Mouse (Mus musculus): ENCODE measurements at regions not wholly inside any gene's neighbourhood (a gene's known extent, or its start where the extent isn't known, plus 50 kb on each side); places are given as distances from the start of the nearest gene placed in this dataset.
A peak's percentile ranks its signal among the peaks of the same experiment; 100 is the strongest.

DNA sequence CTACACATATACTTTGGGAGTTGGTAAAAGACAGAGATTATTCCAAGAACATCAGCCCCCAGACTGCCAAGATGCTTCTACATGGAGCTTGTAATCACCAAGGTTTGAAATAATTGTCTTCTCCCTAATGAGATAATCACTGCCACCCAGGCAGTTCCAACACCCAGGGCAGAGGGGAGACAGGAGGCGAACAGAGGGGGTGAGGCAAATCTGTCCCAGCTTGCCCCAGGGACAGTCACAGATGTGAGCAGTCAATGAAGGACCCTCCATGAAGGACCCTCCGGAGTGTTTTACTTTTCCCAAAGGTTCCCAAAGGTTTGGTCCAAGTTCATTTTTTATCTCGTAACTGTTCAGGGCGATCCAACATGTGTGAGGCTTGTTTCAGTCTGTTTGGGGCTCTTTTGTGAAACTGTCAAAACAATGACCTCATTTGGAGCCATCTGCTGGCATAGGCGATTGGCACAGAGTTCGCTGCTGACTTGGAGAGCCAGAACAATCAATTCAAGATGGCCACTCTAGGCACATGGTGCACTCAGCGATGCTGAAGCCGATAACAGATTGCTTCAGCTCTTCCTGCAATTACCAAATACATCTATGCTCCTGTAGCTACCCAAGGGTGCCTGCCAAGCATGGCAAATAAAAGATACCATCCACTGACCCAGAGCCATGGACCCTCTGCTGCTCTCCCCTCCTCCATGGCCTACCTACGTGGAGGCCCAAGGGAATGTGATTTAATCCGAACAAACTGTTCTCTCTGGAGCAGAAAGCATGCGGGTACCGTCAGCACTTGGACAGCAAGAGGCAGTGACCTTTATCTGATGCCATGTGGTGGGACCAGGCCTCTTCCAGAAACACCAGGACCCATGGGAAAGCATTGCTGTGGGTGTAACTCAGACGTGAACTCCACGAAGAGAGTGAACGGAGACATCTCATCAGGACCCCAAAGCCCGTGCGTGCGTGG lies 326.9 kb downstream of the Wdr11 start:
- DNase-seq (ENCODE audit: low spot score in 2 of 2), result no peak

DNA sequence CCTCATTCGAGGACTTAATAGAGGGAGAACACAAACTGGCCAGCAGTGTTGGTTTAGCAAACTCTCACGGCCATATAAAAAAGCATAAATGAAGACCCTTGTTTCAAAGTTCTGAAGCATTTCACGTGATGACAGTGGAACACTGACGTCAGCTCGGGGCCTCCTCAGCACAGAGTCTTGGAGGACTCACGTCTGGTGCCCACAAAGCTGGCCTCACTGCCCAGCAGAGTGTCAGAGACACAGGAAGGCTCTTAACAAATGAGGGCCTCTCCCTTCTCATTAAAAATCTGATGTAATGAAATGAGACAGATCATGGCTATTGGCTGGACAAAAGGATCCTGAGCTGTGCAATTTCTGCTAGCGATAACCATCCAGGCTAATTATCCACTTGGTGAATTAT lies 330.6 kb downstream of the Wdr11 start:
- no peak for DNase-seq (ENCODE audit: low spot score in 2 of 2)

DNA sequence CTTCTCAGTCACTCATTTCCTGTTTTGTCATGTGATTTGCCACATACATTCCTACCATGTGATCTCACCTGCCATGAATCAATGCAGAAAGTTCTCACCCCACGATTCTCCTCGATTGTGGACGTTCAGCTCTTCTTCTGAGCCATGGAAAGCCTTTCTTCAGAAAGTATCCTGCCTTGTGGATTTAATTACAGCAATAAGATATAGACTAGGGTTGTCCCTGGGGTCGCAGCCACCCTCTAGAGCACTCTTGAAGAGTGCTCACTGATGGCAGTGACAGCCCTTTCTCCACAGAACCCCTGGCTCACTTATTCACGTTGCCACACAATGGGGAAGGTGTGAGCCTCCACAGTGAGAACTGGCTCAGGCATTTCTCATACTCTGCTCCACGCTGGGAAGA lies 345.1 kb downstream of the Wdr11 start:
- no peak for DNase-seq (ENCODE audit: low spot score in 2 of 2)

DNA sequence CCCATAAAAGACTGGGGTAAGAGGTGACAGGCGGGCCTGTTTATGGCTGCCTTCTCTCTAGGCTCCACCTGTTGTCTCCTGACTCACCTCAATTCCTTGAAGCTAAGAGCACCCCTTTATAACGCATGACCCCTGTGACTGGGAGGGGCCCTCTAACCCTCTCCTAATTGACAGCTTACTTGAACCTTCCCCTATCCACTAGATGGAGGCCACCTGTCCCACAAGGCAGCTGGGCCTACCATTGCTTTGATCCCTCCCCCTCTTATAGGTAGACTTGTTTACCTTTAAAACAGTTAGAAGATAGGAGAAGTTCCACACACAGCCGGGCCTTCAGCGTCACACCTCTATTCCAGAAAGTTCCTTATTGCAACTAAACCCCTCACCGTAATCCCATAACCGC lies 346.1 kb downstream of the Wdr11 start:
- no peak for DNase-seq (ENCODE audit: low spot score in 2 of 2)

DNA sequence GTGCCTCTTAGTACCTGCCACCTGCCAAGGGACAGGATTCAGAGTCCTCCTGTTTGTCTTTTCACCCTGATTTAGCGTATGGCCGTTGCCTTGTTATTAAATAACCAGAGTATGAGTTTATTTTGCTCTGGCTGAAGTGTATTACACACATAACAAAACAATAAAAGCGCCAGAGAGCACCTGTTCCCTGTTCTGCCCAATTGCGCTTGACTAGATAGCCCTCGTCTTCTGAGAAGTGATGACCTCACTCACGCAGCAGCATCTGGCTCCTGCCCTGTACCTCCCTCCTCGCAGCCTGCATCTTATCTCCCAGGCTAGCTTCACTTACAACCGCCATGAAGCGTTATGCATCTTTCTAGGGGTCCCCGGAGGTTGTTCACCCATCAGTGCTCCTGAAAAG lies 346.5 kb downstream of the Wdr11 start:
- no peak for DNase-seq (ENCODE audit: low spot score in 2 of 2)

DNA sequence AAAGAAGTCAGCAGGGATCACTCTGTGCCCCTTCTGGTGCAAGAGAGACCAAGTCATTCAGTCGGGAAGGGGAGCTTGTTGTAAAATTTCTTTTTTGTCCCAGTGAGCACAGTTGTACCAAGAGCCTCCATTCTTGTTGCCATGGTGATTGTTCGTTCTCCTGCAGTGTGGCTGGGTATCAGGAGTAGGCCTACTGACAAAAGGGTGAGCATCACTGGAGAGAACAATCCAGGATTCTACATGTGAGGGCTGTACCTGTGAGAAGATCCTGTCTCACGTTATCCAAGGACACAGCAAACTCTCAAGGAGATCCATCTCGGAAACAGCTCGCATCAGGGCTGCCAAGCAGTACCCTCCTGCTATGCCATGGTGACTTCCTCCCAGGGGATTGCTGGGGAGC lies 347.6 kb downstream of the Wdr11 start:
- no peak for DNase-seq (ENCODE audit: low spot score in 2 of 2)

DNA sequence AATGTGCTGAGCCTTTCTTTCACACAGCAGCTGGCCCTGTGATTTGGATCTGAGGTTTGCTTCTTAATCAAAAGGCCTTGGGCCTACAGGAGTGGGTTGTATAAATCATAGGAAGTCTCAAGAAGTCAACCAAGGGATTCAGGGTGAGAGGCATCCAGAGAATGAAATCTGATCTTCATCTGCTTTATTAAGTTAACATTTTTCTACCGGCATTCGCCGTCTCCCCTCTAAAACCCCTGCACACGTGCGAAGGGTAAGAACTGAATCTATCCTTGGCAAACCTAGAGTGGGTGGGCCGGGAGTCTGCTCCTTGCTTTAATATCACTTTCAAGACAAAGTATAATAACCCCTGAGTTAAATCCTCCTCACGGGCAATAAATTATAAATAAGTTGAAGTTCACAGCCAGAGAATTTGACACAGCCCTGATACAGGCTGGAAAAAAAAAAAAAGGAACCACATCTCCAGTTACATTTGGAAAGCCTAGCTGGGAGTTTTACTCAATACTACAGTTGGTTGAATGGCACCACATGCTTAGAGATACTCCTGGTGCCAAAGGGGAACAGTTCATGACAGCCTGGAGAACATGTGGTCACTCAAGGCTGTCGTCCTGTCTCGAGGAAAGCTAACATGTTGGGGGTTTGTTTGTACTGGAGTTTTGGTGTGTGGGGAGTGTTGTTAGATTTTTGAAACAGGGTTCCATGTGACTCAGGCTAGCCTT lies 349.8 kb downstream of the Wdr11 start:
- no peak for DNase-seq (ENCODE audit: low spot score in 2 of 2)

DNA sequence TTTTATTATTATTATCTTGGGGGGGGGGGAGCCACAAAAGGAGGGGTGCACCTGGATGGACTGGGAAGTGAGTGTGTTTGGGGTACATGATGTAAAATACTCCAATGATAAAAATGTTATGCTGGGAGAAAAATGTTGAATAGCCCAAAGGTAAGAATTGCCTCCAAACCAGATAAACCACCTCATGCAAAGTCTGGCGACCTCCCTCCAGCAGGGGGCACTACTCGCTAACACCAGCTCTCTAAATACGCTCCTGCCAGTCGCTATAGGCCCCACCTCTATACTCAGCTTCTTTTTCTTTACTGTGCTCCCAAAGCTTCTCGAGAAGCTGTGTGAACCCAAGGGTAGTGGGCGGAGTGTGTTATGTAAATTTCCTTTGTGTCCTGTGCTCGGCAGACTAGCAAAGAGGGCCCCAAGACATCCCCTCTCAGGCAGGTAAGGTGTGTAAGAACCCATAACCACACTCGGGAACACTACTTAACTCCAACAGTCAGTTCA lies 357.0 kb downstream of the Wdr11 start:
- no peak for DNase-seq (ENCODE audit: low spot score in 2 of 2)

DNA sequence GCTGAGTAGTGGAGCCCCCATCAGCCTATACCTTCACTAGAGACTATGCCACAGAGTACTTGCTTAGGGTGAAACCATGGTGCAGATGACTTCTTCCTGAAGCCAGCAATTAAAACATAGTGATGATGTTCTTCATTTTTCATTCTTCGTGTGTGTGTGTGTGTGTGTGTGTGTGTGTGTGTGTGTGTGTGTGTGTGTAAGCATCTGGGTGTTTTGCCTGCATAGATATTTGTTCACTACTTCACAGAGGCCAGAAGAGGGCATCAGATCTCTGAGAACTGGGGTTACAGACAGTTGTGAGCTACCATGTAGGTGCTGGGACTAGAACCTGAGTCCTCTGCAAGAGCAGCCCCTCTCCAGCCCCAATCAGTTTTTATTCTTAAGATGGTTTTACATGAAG lies 358.8 kb downstream of the Wdr11 start:
- no peak for DNase-seq (ENCODE audit: low spot score in 2 of 2)

DNA sequence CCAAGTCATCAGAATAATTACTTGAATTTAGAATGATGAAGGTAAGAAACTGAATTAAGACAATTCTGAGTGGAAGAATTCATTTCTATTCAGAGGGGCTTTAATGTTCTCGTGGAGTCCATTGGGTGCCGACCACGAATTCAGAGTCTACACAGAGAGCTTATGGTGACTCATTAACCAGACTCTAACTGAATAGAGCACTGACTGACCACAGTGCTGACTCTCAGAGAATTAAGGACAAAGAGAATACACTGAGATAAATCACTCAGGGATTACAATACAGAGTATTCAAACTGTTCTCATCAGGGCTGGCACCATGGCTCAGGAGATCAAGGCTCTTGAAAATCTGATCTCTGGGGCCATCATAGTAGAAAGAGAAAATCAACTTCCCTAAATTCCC lies 366.7 kb downstream of the Wdr11 start:
- no peak for DNase-seq (ENCODE audit: low spot score in 2 of 2)

DNA sequence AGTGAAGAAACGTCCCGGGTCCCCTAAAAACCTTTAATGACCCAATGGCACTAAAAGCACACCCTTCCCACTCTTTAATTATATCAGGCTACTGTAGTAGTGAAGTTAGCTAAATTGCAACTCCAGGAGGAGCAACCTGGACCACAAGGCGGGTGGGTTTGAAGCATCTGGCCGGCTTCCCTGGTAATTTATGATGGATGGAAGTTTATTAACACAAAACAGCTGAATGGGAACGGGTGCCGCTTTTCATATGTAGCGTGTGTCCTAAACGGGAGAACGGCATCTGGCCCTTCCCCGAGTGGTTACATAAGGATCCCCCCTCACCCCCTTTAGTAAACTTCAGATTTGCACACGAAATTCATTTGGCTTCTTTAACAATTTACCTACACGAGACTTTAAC lies 370.9 kb downstream of the Wdr11 start:
- DNase-seq (ENCODE audit: low spot score in 2 of 2), result no peak

DNA sequence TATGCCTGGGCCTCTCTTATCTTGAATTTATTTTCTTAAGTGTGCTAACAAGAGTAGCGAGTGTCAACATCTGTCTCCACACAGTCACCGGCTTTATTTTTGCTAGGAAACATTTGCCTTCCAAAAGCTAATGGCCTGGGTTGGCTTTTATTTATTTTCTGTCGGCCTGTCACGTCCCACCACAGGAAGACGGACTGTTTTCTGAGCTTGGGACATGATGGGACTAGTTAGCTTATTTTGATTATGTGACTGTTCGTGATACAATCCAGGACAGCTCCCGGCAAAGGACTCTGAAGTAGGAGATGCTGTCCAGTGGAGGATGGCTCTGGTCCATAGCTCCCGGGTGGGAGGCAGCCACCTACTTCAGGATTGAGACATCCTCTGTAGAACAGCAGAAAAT lies 372.5 kb downstream of the Wdr11 start:
- DNase-seq (ENCODE audit: low spot score in 2 of 2), result no peak

DNA sequence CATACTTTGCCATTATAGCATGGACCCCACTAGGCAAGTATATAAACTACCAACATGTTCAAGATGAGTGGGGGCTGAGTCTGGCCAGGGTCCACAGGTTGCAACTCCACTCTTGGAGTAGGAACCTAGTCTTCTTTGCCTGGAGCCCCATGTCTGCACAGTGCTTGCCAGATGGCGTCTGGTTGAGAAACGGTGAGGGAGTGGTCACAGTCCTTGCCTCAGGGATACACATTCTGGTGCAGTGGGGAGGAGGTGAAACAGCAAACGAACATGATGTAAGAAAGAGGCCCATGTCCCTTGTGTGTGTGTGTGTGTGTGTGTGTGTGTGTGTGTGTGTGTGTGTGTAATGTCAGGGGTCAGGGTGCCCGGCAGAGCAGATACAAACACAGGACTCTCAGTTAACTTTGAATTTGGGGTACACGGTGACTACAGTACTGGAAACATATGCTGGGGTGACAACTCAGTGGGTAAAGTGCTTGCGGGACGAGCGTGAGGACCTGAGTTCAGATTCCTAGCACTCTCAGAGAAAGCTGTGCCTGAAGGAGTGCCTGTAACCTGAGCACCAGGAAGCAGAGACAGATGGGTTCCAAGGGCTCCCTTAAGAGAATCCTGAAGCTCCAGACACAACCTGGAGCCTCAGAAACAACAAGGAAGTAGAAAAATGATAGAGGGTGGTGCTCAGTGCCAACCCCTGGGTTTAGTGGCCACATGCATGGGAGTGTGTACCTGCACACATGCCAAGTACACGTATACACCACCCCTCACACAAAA lies 373.8 kb downstream of the Wdr11 start:
- DNase-seq (ENCODE audit: low spot score in 2 of 2), result no peak

DNA sequence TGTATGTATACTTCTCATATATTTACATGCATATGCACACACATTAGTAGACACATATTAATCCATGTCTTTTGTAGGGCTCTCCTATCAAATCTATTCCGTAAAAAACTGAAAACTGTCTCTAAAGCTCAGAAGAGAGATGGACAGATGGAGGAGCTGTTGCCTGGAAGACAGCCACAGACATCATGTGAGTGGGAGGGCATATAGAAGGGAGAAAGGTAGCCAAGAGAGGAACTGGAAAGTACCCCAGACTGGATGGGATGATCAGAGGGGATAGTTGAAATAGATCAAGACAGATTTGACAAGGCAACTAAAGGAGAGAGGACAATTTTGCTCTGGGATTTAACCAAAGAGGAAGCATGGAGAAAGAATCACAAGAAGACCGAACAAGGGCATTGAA lies 375.1 kb downstream of the Wdr11 start:
- DNase-seq (ENCODE audit: low spot score in 2 of 2), result peak in 1 of 2 experiments; percentile 19

DNA sequence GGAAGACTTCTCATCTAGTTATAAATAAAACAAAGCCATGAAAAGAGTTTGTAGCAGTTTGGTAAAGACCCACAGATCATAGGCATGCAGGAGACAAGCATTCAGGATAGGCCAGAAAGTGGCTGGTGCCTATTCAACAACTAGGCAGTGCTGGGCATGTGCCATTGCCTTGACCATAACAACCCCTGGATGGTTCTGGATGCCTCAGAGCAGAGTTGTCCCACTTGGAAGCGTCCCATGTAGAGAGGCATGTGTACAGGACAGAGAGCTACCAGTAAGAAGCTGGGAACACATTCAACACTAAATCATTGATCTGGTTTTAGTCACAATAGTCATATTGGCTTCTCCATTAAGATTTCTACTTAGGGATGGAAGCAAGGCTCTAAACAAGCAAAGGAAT lies 378.5 kb downstream of the Wdr11 start:
- DNase-seq (ENCODE audit: low spot score in 2 of 2), result no peak

DNA sequence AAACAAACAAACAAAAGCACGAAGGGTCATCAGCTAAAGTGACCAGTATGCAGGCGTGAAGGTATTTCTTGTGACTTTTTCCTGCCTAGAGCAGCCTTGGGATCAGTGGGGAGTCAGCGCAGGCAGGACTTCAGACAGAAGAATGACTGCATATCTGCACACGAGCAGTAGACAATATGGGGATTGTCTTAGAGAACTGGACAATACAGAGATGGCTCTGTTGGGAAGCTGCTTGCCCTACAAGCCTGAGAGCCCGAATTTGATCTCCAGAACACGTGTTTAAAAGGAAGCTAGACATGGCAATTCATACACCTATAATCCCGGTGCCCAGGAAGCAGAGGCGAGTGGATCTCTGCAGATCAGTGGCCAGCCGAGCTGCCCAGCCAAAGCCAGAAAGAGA lies 382.5 kb downstream of the Wdr11 start:
- no peak for DNase-seq (ENCODE audit: low spot score in 2 of 2)

DNA sequence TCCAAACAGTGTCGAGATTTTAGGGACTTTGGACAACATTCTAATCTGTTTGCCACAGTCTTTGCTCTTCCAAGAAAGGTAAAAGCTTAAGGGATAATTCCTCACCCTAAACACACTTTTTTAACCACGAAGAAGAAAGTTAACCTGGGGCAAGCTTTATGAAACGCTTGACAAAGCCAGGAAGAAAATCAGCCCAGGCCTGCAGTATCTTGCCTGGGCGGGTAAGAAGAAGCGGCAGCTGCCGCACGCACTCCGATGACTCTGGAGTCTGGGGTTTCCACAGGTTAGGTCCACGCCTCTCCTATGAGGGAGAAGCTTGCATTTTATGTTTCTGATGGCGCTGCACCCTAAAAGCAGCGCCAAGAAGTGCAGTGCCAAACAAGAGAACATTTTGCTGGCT lies 383.2 kb downstream of the Wdr11 start:
- no peak for DNase-seq (ENCODE audit: low spot score in 2 of 2)

DNA sequence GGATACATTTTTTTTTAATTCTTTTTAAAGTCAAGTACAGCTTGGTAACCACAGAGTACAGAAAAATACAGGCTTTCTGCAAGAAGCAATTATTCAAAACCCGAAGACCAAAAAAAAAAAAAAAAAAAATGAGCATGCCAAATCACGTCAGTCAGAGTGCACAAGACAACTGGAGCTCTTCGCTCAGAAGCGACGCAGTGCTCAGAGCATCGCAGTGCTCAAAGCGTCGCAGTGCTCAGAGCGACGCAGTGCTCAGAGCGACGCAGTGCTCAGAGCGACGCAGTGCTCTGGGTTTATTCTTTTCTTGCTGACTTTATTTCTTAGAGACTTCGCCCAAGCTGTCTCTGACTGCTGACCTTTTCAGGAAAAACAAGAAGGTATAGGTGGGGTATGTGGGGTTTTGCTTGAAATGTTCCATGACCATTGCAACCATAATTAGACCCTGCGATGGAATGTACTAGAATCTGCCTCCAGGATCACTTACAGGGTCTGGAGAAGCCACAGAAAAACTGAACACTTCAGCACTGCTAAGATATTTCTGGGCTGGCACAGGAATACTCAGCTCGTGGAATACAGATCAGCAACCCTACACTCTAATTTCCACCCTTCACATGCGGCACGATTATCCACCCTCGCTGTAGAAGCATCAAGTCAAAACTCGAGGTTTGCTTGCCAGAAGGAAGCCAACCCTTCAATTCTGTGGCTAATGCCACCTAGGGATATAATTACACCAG lies 384.3 kb downstream of the Wdr11 start:
- no peak for DNase-seq (ENCODE audit: low spot score in 2 of 2)

DNA sequence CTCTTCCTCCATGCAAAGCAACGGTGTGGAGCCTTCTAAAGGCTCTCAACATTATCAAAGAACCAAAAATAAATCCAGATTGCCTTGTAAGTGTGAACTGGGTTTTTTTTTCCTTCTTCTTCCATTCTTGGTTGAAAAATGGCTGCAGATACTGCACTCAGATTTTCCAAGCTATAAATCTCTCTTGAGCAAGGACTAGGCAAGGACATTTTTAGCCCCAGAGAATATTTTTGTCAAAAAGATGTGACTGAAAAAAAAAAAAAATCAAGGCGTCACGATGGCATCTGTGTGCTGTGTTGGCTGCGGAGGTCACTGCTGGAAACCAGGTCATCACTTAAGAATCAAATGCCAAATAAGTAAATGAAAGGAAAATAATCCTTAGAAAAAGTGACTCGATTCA lies 386.9 kb downstream of the Wdr11 start:
- no peak for DNase-seq (ENCODE audit: low spot score in 2 of 2)

DNA sequence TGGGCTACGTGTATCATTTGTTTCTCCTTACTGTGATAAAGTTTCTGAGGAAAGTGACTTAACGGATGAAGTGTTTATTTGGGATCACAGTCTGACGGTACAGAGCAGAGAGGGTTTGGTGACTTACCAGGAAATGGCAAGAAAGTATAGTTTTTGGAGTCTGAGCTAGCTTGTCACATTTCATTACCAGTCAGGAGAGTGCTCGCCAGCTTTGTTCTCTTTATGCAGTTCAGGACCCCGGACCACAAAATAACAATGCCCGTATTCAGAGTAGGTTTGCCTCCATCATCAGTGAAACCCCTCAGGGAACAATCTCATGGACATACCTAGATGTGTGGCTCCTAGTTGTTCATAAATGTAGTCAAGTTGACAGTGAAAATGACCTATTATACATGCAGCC lies 387.7 kb downstream of the Wdr11 start:
- no peak for DNase-seq (ENCODE audit: low spot score in 2 of 2)

DNA sequence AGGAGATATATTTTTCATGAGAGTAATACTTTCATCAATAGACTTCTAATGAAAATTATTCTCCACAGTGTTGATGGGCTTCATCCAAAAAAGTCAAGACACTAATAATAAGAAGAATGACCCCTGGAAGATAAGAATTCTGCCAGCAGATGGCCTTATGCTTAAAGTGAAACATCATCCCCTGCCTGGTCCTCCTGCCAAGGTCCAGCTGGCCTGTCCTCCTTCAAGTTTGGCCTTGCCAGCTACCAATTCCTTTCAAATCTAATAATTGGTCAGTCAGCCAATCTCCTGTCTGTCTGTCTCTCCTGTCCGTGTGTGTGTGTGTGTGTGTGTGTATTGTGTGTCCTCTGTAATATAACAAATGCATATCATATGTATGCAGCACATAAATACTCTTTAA lies 388.8 kb downstream of the Wdr11 start:
- DNase-seq (ENCODE audit: low spot score in 2 of 2), result no peak

DNA sequence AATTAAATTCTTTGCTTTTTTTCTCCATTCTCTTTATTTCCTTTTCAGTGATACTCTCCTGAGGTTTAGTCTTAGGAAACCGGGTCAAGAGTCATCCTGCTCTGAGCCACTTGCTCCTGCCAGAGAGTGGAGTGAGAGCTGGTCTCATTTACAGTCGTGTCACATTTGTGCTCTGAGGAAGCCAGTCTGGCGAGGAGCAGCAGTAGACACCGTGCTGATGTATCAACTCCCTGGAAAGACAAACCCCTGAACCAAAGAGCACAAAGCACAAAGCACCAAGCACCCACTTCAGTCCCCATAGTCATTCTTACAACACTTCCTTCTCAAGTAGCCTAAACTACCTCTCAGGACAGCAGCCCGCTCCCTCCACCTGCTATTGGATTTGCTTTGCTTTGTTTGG lies 390.7 kb downstream of the Wdr11 start:
- no peak for DNase-seq (ENCODE audit: low spot score in 2 of 2)
